Mouse (Mus musculus): Measurements from ENCODE around the gene Rps13. TPM values are rescaled to one million over a fixed set of nuclear protein-coding genes. Genes with fewer than 3 reads are reported as not detected.

Rps13 gene
- polyA plus RNA-seq, 1 experiment from 2014 or later: 953 TPM

DNA sequence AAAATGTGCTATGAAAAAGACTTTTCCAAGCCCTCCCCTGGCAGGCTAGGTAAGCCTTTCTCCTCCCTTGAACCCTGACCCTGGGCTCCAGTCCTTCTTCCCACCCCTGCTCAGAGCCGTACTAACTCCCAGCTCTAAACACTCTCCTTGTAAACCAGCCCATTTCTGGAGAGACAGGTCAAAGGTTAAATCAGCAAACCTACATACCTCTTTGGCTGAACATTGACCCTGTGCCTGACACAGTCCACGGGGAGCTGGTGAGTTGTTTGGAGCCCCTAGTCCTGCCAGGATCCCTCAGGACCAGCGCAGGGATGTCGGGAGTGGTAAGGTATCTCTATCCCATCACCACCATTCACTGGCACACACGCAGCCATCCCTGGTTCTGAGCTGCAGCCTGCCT, 41.6 kb downstream of the Rps13 start:
- WGBS: 19% methylated on average over 5 of the region's 5 CpGs
- no peaks in the 10 kb centered on the region for H3K27me3 ChIP-seq (ENCODE audit: insufficient read depth, low read length)
- no peaks in the 10 kb centered on the region for H3K9me3 ChIP-seq (ENCODE audit: low read depth, low read length)
- H3K4me2 ChIP-seq: no peak overlapping the region
- DNase-seq: no peak
- H3K9ac ChIP-seq: no peak overlapping the region
- H3K27ac ChIP-seq (ENCODE audit: low read depth): no peak overlapping the region
- H3K36me3 ChIP-seq (ENCODE audit: insufficient read depth): no peaks in the 10 kb centered on the region
- H3K4me1 ChIP-seq (ENCODE audit: insufficient read depth): no peaks in the 10 kb centered on the region
- no peak for ATAC-seq (ENCODE audit: insufficient read depth)
- no peak for TF ChIP-seq CTCF (IDR thresholded peaks at IDR 0.05; ENCODE audit: low read depth)
- no peak overlapping the region for H3K4me3 ChIP-seq (ENCODE audit: low read depth, low read length)

DNA sequence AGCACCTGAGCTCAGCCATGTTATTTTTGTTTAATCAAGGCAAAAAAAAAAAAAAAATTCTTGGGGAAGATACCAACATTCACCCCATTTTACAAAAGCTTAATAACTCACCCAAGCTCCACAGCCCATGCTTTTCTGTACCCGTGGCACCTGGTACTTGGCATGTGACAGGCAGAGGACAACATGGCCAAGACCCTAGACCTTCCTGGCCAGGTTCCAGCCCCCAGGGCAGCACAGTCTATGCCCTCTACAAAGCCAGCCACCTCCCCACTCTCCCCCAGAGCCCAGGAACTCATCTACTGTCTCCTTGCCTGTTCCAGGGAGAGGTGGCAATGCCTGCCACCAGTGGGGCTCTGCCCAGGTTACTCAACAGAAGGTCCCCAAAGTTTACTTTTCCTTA, 43.4 kb downstream of the Rps13 start:
- no peak for TF ChIP-seq CTCF (IDR thresholded peaks at IDR 0.05; ENCODE audit: low read depth)
- Histone ChIP-seq H3K4me1 (ENCODE audit: insufficient read depth) (peaks cover 8% of the 10 kb centered on the region; the same call in 1 of the 2 replicates), H3K27ac (ENCODE audit: low read depth) (no peak overlapping the region), H3K27me3 (ENCODE audit: insufficient read depth, low read length) (no peaks in the 10 kb centered on the region), H3K9me3 (ENCODE audit: low read depth, low read length) (no peaks in the 10 kb centered on the region), H3K9ac (no peak overlapping the region), H3K36me3 (ENCODE audit: insufficient read depth) (no peaks in the 10 kb centered on the region), H3K4me3 (ENCODE audit: low read depth, low read length) (no peak overlapping the region), H3K4me2 (no peak overlapping the region)
- WGBS: 67% methylated on average over 1 of the region's 1 CpGs
- no peak for DNase-seq
- no peak for ATAC-seq (ENCODE audit: insufficient read depth)

DNA sequence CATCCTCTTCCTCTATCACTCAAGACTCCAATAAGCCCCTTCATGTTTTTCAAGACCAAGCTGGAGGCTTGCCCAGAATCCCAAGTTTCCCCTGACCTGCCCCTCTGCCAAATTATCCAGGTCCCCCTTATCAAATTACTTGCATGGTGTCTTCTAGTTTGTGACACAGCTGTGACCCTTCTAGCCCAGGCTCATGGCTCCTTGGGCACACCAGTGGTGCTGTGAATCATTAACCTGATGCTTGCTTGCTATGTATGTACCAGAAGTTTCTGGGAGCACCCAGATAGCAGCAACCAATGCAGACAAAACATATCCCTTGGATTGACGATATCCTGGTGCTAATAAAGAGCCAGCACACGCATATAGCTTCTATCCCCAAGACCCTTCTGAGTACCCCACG, 45.0 kb downstream of the Rps13 start:
- no peak overlapping the region for H3K4me2 ChIP-seq
- no peaks in the 10 kb centered on the region for H3K36me3 ChIP-seq (ENCODE audit: insufficient read depth)
- H3K9me3 ChIP-seq (ENCODE audit: low read depth, low read length): no peaks in the 10 kb centered on the region
- no peaks in the 10 kb centered on the region for H3K27me3 ChIP-seq (ENCODE audit: insufficient read depth, low read length)
- 75% methylated on average over 3 of the region's 3 CpGs for WGBS
- no peak overlapping the region for H3K27ac ChIP-seq (ENCODE audit: low read depth)
- no peak for TF ChIP-seq CTCF (IDR thresholded peaks at IDR 0.05; ENCODE audit: low read depth)
- H3K9ac ChIP-seq: no peak overlapping the region
- H3K4me3 ChIP-seq (ENCODE audit: low read depth, low read length): no peak overlapping the region
- ATAC-seq (ENCODE audit: insufficient read depth) (no peak), DNase-seq (no peak)
- peaks cover 8% of the 10 kb centered on the region; the same call in 1 of the 2 replicates for H3K4me1 ChIP-seq (ENCODE audit: insufficient read depth)

DNA sequence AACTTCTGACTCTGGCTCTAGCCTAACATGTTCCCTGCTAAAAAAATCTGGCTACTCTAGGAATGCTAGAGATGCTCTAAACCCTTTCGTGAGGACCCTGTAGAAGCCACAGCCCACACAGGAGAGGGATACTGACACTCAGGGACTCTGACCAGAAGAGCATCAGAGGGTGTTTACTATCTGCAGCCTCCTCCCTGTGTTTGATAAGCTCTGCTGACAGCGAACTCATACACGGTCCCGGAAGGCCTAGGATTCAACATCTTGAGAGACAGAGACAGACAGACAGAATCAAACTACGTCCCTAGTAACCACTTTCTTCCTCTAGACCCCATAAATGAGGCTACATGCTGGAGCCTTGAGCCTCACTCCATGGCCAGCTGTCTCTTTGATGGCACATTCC, 46.0 kb downstream of the Rps13 start:
- H3K4me3 ChIP-seq (ENCODE audit: low read depth, low read length): no peak overlapping the region
- TF ChIP-seq CTCF (IDR thresholded peaks at IDR 0.05; ENCODE audit: low read depth): no peak
- no peak overlapping the region for H3K9ac ChIP-seq
- no peaks in the 10 kb centered on the region for H3K36me3 ChIP-seq (ENCODE audit: insufficient read depth)
- no peak overlapping the region for H3K4me2 ChIP-seq
- DNase-seq (no peak), ATAC-seq (ENCODE audit: insufficient read depth) (no peak)
- H3K27me3 ChIP-seq (ENCODE audit: insufficient read depth, low read length): no peaks in the 10 kb centered on the region
- no peak overlapping the region for H3K27ac ChIP-seq (ENCODE audit: low read depth)
- 48% methylated on average over 5 of the region's 5 CpGs for WGBS
- peaks cover 9% of the 10 kb centered on the region; the same call in 1 of the 2 replicates for H3K4me1 ChIP-seq (ENCODE audit: insufficient read depth)
- H3K9me3 ChIP-seq (ENCODE audit: low read depth, low read length): no peaks in the 10 kb centered on the region

DNA sequence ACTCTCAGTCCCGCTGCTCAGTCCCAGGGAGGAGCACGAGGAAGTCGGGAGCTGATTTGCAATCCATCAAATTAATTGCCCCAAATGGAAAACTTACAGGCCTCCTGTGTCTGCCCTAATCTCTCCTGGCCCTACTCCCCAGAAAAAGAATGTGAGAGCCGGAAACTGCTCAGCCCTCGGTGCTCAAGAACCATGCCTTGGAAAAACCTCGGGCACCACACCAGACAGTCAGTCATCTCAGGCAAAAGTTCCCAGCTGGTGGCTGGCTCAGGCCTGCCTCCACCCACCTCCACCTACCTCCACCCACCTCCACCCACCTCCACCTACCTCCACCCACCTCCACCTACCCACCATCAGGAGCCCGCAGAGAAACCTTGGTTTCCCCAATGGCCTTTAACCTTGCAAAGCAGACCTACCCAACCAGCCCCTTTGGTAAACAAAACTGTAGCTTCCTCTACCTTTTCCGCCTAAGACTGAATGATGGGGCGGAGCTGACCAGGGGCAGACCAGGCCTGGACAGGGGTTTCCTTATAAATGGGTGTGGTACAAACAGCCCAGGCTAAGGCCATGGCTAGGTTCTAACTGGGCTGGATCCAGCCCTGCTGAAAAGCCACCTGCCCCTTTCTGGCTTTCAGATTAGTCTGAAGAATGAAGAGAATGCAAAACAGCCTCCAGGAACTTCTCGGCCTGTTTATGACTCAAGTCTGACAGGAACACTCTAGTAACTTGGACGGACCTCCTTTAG, 47.2 kb downstream of the Rps13 start:
- no peak for DNase-seq
- H3K9me3 ChIP-seq (ENCODE audit: low read depth, low read length): no peaks in the 10 kb centered on the region
- peak; percentile 55 for ATAC-seq (ENCODE audit: insufficient read depth)

DNA sequence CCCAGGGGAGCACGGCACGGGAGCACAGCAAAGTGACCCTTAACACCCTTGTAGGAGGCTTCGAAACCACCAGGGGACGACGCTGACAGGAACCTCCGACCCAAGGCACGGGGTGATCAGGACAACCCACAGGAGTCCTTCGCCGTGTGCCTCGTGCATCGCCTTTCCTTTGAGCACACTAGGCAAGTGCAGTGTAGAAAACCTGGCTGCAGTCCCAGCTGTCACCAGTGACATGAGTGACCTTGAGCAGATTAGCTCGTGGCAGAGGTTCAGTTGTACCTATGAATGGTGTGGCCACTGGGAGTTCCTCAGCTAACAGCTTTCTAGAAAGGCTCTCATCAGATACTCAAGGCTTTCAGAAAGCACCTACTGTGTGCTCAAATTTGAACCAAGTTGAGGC, 47.8 kb downstream of the Rps13 start:
- Histone ChIP-seq H3K27ac (ENCODE audit: low read depth) (peak overlapping the region; percentile 7; the same call in 1 of the 2 replicates), H3K9me3 (ENCODE audit: low read depth, low read length) (no peaks in the 10 kb centered on the region), H3K4me1 (ENCODE audit: insufficient read depth) (peaks cover 12% of the 10 kb centered on the region; the same call in 1 of the 2 replicates), H3K4me2 (no peak overlapping the region), H3K4me3 (ENCODE audit: low read depth, low read length) (no peak overlapping the region), H3K9ac (no peak overlapping the region), H3K36me3 (ENCODE audit: insufficient read depth) (no peaks in the 10 kb centered on the region), H3K27me3 (ENCODE audit: insufficient read depth, low read length) (no peaks in the 10 kb centered on the region)
- WGBS: 59% methylated on average over 12 of the region's 12 CpGs
- TF ChIP-seq CTCF (IDR thresholded peaks at IDR 0.05; ENCODE audit: low read depth): peak; percentile 3; the same call in 1 of the 2 replicates
- peak; percentile 36 for DNase-seq
- ATAC-seq (ENCODE audit: insufficient read depth): peak; percentile 33; the same call in 1 of the 2 replicates

More for the DNA sequence above, 47.2 kb downstream of the Rps13 start:
- no peak overlapping the region for H3K4me3 ChIP-seq (ENCODE audit: low read depth, low read length)
- peaks cover 12% of the 10 kb centered on the region; the same call in 1 of the 2 replicates for H3K4me1 ChIP-seq (ENCODE audit: insufficient read depth)
- H3K36me3 ChIP-seq (ENCODE audit: insufficient read depth): no peaks in the 10 kb centered on the region
- no peaks in the 10 kb centered on the region for H3K27me3 ChIP-seq (ENCODE audit: insufficient read depth, low read length)
- 27% methylated on average over 11 of the region's 11 CpGs for WGBS
- no peak overlapping the region for H3K4me2 ChIP-seq
- no peak overlapping the region for H3K9ac ChIP-seq
- no peak for TF ChIP-seq CTCF (IDR thresholded peaks at IDR 0.05; ENCODE audit: low read depth)
- H3K27ac ChIP-seq (ENCODE audit: low read depth): peak overlapping the region; percentile 7; the same call in 1 of the 2 replicates

DNA sequence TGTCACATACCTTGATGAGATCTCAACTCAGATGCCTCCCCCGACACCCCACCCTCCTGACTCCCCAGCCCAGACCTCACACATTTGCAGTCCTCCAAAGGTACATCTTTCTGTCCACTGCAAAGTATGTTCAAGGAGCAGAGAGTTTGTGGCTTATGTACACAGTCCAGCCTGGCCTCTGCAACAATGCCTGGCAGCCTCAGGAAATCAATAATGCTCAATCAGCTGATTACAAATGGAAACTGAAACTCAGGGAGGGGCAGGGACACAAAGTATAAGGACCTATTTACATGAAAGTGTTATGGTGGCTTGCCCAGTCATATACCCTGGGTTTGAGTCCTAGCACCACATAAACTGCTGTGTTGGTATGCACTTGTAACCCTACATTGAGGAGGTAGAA, 48.8 kb downstream of the Rps13 start:
- H3K4me2 ChIP-seq: no peak overlapping the region
- no peak overlapping the region for H3K9ac ChIP-seq
- H3K4me3 ChIP-seq (ENCODE audit: low read depth, low read length): no peak overlapping the region
- ATAC-seq (ENCODE audit: insufficient read depth) (no peak), DNase-seq (no peak)
- H3K9me3 ChIP-seq (ENCODE audit: low read depth, low read length): no peaks in the 10 kb centered on the region
- no peaks in the 10 kb centered on the region for H3K27me3 ChIP-seq (ENCODE audit: insufficient read depth, low read length)
- H3K27ac ChIP-seq (ENCODE audit: low read depth): no peak overlapping the region
- 73% methylated on average over 1 of the region's 1 CpGs for WGBS
- TF ChIP-seq CTCF (IDR thresholded peaks at IDR 0.05; ENCODE audit: low read depth): no peak
- H3K4me1 ChIP-seq (ENCODE audit: insufficient read depth): peaks cover 12% of the 10 kb centered on the region; the same call in 1 of the 2 replicates
- no peaks in the 10 kb centered on the region for H3K36me3 ChIP-seq (ENCODE audit: insufficient read depth)

All from lung, embryonic 14.5 days (tissue).